Mouse (Mus musculus) erythroblast, embryonic 14.5 days (primary cell): ENCODE measurements around the gene Slc34a1.

Experiments
- GATA1 ChIP-seq: IDR thresholded peaks from 2 replicates; pipeline ENCODE4 v1.6.1; 2012; ENCODE audit warnings: low read length, inconsistent platforms, mixed read lengths
- TAL1 ChIP-seq: IDR thresholded peaks from 3 replicates; pipeline ENCODE4 v1.6.1; 2012; ENCODE audit warnings: low read length, inconsistent platforms, mixed read lengths

GRCm38 (mm10) chr13:55446483-55447105 lies 48.6 kb downstream of the Slc34a1 start:
- TF ChIP-seq GATA1: peak; percentile 98
- peak; percentile 50; the same call in 2 of the 3 replicates for TF ChIP-seq TAL1
